Mouse (Mus musculus): Measurements from ENCODE around the gene Ap5m1. TPM values are rescaled to one million over a fixed set of nuclear protein-coding genes. Genes with fewer than 3 reads are reported as not detected.

Gene Ap5m1
- 11.6 and 16.0 TPM in 2 replicates for polyA plus RNA-seq (2015; fragmentation: Nextera tagmentation; extraction: Ambion mirVana)

- ATAC-seq (ENCODE audit: low read depth) (peak; percentile 68), DNase-seq (peak; percentile 8)
- H3K4me2 ChIP-seq, result peak within 1 kb of the TSS; percentile 78
- no peaks in the 10 kb centered on the region for H3K36me3 ChIP-seq
- no peaks in the 10 kb centered on the region for H3K27me3 ChIP-seq
- peak within 1 kb of the TSS; percentile 80 for H3K4me3 ChIP-seq (replicated peaks)
- H3K27ac ChIP-seq, result peak within 1 kb of the TSS; percentile 97
- peak within 1 kb of the TSS; percentile 92 for H3K9ac ChIP-seq
- WGBS (ENCODE audit: insufficient replicate concordance), result under 1% methylated on average over 61 of the region's 62 CpGs
- H3K4me1 ChIP-seq (replicated peaks), result peaks cover 32% of the 10 kb centered on the region
- H3K9me3 ChIP-seq (replicated peaks), result no peaks in the 10 kb centered on the region
These were observed at the start of gene Ap5m1 for GRCm38 (mm10) chr14:49065529-49066273. Gene Ap5m1 (plus strand): TSS chr14:49066097.

- DNase-seq (no peak), ATAC-seq (ENCODE audit: low read depth) (no peak)
- no peak overlapping the region for H3K4me2 ChIP-seq
- WGBS (ENCODE audit: insufficient replicate concordance), result 50% methylated on average over 5 of the region's 5 CpGs
- H3K36me3 ChIP-seq, result peaks cover 14% of the 10 kb centered on the region
- no peaks in the 10 kb centered on the region for H3K27me3 ChIP-seq
- H3K9me3 ChIP-seq (replicated peaks), result no peaks in the 10 kb centered on the region
- H3K4me1 ChIP-seq (replicated peaks), result no peaks in the 10 kb centered on the region
- H3K4me3 ChIP-seq (replicated peaks), result no peak overlapping the region
- H3K9ac ChIP-seq, result no peak overlapping the region
- no peak overlapping the region for H3K27ac ChIP-seq
These were observed 46.1 kb upstream of the Ap5m1 start for GRCm38 (mm10) chr14:49019765-49020164.

DNA sequence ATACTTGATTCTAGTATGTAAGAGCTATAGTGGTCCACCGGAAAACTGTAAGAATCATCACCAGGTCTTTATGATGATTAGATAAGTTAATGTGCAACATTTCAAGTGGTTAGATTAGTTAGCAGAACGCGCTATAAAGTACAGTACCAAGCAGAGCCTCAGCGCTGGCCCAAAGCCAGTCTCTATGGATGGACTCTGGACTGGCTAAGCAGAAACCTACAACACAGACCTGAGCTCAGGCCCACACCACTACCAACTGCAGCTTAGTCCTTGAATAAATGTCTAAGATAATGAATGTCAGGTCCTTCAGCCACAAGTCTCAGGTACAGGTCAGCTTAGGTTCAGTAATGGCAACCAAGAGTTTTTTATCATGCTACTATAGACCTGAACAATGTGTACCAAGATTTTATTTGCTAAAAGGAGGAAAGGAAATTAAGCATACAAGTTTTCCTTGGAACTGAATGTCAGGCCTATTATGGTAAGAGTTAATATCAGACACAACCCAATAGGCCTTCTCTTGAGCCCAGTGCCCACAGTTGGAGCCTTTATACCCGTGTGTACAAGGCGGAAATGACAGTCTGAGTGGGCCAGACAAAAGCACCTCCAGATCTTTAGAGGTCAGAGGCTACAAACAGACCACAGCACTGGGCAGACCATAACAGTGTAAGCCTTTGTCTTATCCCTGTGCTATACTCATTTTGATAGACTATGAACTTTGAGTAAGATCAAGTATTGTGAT, 38.7 kb upstream of the Ap5m1 start:
- Histone ChIP-seq H3K27ac (no peak overlapping the region), H3K4me3 (replicated peaks) (no peak overlapping the region), H3K36me3 (peaks cover 15% of the 10 kb centered on the region), H3K9me3 (replicated peaks) (no peaks in the 10 kb centered on the region), H3K9ac (no peak overlapping the region), H3K4me2 (no peak overlapping the region), H3K4me1 (replicated peaks) (no peaks in the 10 kb centered on the region), H3K27me3 (no peaks in the 10 kb centered on the region)
- WGBS (ENCODE audit: insufficient replicate concordance), result 89% methylated on average over 6 of the region's 6 CpGs
- ATAC-seq (ENCODE audit: low read depth), result no peak
- DNase-seq, result no peak

DNA sequence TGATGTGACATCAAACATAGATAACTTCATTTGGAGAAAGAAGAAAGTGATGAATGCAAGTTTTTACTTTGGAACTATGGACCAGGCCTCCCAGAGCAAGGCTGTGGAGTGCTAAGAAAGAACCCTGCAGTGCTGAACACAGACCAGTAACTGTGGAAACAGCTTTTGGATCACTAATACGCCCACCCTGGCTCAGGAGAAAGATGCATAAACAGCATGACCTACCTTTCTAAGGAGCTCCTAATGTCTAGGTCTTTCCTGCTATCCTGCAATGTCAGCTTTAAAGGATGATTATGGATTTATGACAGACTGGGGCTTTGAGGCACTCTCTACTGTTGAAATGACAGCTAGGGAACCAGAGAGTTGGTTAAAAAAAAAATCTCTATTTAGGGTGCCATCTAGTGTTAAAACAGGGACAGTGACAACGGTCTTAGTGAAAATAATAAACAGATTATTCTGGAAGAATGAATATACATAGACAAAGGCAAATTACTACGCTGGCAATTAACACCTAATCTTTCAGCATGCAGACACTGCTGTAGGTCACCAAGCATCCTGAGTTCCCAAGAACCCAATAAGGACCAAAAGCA, 38.0 kb upstream of the Ap5m1 start:
- peaks cover 15% of the 10 kb centered on the region for H3K36me3 ChIP-seq
- H3K4me1 ChIP-seq (replicated peaks), result no peaks in the 10 kb centered on the region
- no peak overlapping the region for H3K27ac ChIP-seq
- H3K27me3 ChIP-seq, result no peaks in the 10 kb centered on the region
- ATAC-seq (ENCODE audit: low read depth), result no peak
- WGBS (ENCODE audit: insufficient replicate concordance), result 73% methylated on average over 3 of the region's 3 CpGs
- no peak overlapping the region for H3K4me2 ChIP-seq
- H3K4me3 ChIP-seq (replicated peaks), result no peak overlapping the region
- H3K9ac ChIP-seq, result no peak overlapping the region
- no peak for DNase-seq
- H3K9me3 ChIP-seq (replicated peaks), result no peaks in the 10 kb centered on the region

DNA sequence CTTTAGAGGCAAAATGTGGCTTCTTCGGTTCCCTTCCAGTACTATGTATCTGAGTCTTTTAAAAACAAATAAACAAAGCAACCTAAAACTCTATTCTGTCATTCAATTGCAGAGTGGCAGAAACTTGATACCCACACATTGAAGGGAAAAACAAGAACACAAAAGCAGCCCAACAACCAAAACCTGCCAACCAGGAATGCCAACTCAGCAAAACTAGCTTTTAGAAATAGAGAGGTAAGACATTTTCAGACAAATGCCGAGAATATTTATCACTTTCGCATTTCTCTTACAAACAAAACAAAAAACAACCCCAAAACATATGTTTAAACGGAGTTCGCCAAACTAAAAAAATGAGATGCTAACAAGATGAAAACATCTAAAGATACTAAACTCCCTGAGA, 36.9 kb upstream of the Ap5m1 start:
- Histone ChIP-seq H3K4me2 (no peak overlapping the region), H3K27me3 (no peaks in the 10 kb centered on the region), H3K9me3 (replicated peaks) (no peaks in the 10 kb centered on the region), H3K4me1 (replicated peaks) (no peaks in the 10 kb centered on the region), H3K27ac (no peak overlapping the region), H3K4me3 (replicated peaks) (no peak overlapping the region), H3K9ac (no peak overlapping the region), H3K36me3 (peaks cover 19% of the 10 kb centered on the region)
- DNase-seq, result no peak
- ATAC-seq (ENCODE audit: low read depth), result no peak
- WGBS (ENCODE audit: insufficient replicate concordance), result 87% methylated on average over 5 of the region's 5 CpGs

DNA sequence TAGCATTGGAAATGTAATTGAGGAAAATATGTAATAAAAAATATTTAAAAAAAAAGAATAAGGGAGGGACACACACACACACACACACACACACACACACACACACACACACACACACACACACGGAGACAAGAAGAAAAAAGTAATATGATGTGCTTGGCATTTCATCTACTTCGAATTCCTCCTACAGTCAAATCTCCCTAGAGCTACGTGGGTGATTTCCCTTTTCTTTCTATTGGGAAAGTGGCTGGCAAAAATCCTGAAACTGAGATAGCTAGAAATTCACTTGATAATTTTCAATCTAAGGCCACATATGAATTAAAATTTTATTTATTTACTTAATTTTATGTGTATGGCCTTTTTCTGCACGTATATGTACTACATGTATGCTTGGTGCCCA, 20.3 kb upstream of the Ap5m1 start:
- Histone ChIP-seq H3K4me3 (replicated peaks) (no peak overlapping the region), H3K4me1 (replicated peaks) (peaks cover 11% of the 10 kb centered on the region), H3K36me3 (peaks cover 13% of the 10 kb centered on the region; the same call in 1 of the 2 replicates), H3K27me3 (no peaks in the 10 kb centered on the region), H3K9ac (no peak overlapping the region), H3K9me3 (replicated peaks) (no peaks in the 10 kb centered on the region), H3K4me2 (no peak overlapping the region), H3K27ac (no peak overlapping the region)
- DNase-seq (no peak), ATAC-seq (ENCODE audit: low read depth) (no peak)
- WGBS (ENCODE audit: insufficient replicate concordance), result 87% methylated on average over 3 of the region's 4 CpGs

GRCm38 (mm10) chr14:49049492-49049891, 16.4 kb upstream of the Ap5m1 start:
- Histone ChIP-seq H3K27ac (no peak overlapping the region), H3K9me3 (replicated peaks) (no peaks in the 10 kb centered on the region), H3K4me2 (no peak overlapping the region), H3K4me3 (replicated peaks) (no peak overlapping the region), H3K9ac (no peak overlapping the region), H3K27me3 (no peaks in the 10 kb centered on the region), H3K36me3 (peaks cover 20% of the 10 kb centered on the region), H3K4me1 (replicated peaks) (peaks cover 11% of the 10 kb centered on the region)
- ATAC-seq (ENCODE audit: low read depth) (peak; percentile 69), DNase-seq (no peak)

DNA sequence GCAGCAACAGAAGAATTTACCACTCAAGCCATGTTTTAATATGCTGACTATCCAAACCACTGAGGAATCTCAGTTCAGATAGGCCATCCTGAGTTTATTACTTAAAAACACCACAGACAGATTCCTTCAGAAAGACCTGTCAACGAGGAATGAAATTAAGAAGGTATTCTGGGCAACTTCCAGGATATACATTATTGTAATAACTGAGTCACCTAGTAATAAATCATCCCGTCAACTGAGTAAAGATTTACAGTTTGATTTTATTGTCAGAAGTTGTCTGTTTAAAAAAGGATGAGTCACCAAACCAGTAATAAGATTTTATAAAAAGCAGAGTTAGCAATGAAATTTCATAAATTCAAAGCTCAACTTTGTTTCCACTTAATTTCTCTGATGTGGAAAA, 2.1 kb upstream of the Ap5m1 start:
- Histone ChIP-seq H3K9ac (no peak overlapping the region), H3K36me3 (no peaks in the 10 kb centered on the region), H3K4me2 (peak overlapping the region; percentile 6; the same call in 1 of the 2 replicates), H3K27me3 (no peaks in the 10 kb centered on the region), H3K27ac (no peak overlapping the region), H3K4me3 (replicated peaks) (no peak overlapping the region), H3K9me3 (replicated peaks) (no peaks in the 10 kb centered on the region), H3K4me1 (replicated peaks) (peaks cover 26% of the 10 kb centered on the region)
- WGBS (ENCODE audit: insufficient replicate concordance), result 53% methylated on average over 2 of the region's 2 CpGs
- no peak for DNase-seq
- ATAC-seq (ENCODE audit: low read depth), result no peak

GRCm38 (mm10) chr14:49066274-49066823, 452 bp downstream of the Ap5m1 start, which contains the start of gene Exoc5:
Gene Exoc5 (minus strand): TSS chr14:49066653.
- DNase-seq (peak; percentile 87), ATAC-seq (ENCODE audit: low read depth) (peak; percentile 95)
- Histone ChIP-seq H3K27ac (peak within 1 kb of the TSS; percentile 97), H3K27me3 (no peaks in the 10 kb centered on the region), H3K4me2 (peak within 1 kb of the TSS; percentile 78), H3K9ac (peak within 1 kb of the TSS; percentile 92), H3K4me3 (replicated peaks) (peak within 1 kb of the TSS; percentile 80), H3K9me3 (replicated peaks) (no peaks in the 10 kb centered on the region), H3K36me3 (no peaks in the 10 kb centered on the region), H3K4me1 (replicated peaks) (peaks cover 32% of the 10 kb centered on the region)
- 0% methylated on average over 53 of the region's 53 CpGs for WGBS (ENCODE audit: insufficient replicate concordance)

DNA sequence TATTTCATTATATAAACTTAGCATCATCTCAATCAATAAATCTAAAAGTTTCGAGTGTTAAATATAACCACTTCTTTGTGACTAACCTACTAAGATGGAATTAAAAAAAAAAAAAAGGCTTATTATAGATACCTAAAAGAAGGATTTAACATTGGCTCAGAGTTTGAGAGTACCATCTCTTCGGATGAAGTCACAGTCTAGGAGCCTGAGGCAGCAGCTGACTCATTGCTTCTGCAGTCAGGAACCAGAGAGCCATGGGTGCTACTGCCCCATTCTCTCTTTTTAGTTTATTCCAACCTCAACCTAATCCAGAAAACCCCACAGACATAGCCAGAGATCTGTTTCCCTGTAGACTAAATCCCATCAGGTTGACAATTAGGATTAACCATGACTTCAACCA, 6.9 kb downstream of the Ap5m1 start:
- no peak overlapping the region for H3K27ac ChIP-seq
- peaks cover 9% of the 10 kb centered on the region for H3K4me1 ChIP-seq (replicated peaks)
- H3K4me3 ChIP-seq (replicated peaks), result no peak overlapping the region
- ATAC-seq (ENCODE audit: low read depth), result no peak
- peaks cover 19% of the 10 kb centered on the region for H3K36me3 ChIP-seq
- H3K27me3 ChIP-seq, result no peaks in the 10 kb centered on the region
- WGBS (ENCODE audit: insufficient replicate concordance), result 76% methylated on average over 2 of the region's 2 CpGs
- no peak for DNase-seq
- H3K9ac ChIP-seq, result no peak overlapping the region
- H3K4me2 ChIP-seq, result no peak overlapping the region
- no peaks in the 10 kb centered on the region for H3K9me3 ChIP-seq (replicated peaks)

DNA sequence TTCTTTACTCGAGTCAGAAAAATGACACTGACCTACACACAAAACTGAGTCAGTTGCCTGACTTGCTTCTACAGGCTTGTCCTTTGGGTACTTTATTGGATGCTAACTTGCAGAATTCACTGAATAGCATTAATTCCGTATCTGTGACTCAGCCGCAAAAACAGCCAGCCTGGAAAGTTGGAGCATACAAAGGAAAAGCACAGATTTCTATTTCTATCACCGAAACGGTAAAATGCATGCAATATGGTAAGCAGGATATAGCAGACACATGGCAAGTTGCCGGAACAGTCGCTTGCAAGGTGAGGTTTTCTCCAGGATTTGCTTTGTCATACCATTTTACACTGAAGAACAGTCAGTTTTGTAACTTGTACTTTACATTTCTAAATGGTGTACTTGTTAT, 8.0 kb downstream of the Ap5m1 start:
- Histone ChIP-seq H3K27ac (no peak overlapping the region), H3K27me3 (no peaks in the 10 kb centered on the region), H3K4me3 (replicated peaks) (no peak overlapping the region), H3K9me3 (replicated peaks) (no peaks in the 10 kb centered on the region), H3K36me3 (peaks cover 19% of the 10 kb centered on the region), H3K4me1 (replicated peaks) (peaks cover 6% of the 10 kb centered on the region; the same call in 1 of the 2 replicates), H3K9ac (no peak overlapping the region), H3K4me2 (no peak overlapping the region)
- DNase-seq (no peak), ATAC-seq (ENCODE audit: low read depth) (no peak)
- 86% methylated on average over 7 of the region's 7 CpGs for WGBS (ENCODE audit: insufficient replicate concordance)
